Mouse (Mus musculus): ENCODE data around the gene Btg1.

The Btg1 gene

DNA sequence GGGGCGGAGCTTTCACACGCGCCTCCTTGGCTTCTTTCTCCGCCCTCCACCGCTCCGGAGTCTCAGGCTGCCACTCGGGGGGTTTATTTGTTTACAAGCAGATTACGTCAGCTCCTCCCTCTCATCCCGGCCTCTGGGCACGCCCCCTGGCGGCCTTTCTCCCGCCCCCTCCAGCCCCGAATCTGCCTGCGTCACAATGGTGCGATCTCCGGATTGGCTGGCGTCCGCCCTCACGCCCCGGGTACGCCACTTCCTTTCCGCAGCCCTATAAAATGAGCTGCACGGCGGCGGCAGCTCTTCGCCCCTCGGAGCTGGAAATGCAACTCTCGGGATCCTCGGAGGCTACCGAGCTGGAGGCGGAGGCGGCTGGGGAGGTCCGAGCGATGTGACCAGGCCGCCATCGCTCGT is at the start of gene Btg1:
Gene Btg1 (plus strand): TSS at position 298 of the 408 bp plus-strand sequence.
- DNase-seq: peak; percentile 99

DNA sequence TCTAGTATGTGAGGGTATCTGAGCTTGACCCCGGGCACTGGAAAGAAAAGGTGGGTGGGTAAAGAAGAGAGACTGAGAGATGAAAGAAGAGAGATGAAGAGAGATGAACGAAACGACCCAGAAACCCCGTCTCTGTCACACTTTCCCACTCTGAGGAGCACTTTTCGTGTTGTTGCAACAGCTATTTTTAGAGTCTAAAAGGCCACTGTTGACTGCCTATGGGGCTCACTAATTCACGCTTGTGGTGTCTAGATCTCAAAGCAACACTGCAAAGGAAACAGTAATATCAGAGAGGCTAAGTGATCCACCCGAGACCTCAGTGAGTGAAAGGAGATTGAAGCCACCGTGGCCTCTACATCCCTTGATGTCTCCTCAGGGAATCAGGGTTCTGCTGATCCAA is 47.3 kb upstream of the Btg1 start:
- DNase-seq: no peak

- no peak for DNase-seq
These were observed 45.6 kb upstream of the Btg1 start for GRCm38 (mm10) chr10:96571176-96571575.

DNA sequence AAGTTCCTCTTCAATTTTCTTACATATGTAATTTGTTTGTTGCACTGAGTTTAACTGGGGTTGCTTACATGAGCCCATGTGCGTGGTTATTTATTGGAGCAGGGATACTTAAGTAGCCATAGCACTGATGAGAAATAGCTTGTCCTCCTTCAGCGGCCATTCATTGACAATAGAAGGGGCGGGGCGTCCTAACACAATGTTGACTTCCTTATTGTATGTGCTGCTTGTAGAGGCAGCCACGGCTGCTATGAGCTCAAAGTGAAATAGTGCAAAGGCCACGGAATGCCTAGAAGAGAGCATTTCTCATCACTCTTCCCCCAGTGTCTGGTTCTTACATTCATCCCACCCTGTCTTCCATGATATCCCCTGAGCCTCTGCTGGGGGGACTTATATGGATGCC is 42.0 kb upstream of the Btg1 start:
- DNase-seq: no peak

DNA sequence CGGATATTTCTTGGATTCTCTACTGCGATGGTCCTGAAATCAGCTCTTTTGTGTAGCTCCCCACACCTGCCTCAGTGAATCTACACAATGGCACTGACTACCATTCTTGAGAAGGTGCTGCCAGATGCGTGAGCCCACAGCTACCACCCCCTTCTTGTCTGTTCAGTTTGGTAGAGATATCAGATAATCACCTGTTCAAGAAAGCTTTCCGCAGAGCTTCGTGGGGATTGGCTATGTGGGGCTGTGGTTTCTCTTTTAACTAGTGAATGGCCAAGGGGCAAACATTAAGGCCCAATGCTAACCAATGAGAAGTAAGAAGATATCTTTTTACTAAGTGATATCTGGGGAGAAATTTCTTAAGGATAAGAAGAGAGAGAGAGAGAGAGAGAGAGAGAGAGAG is 41.5 kb upstream of the Btg1 start:
- DNase-seq: no peak

GRCm38 (mm10) chr10:96578924-96579323 is 37.9 kb upstream of the Btg1 start:
- DNase-seq: no peak

GRCm38 (mm10) chr10:96579436-96579835 is 37.4 kb upstream of the Btg1 start:
- DNase-seq: no peak

DNA sequence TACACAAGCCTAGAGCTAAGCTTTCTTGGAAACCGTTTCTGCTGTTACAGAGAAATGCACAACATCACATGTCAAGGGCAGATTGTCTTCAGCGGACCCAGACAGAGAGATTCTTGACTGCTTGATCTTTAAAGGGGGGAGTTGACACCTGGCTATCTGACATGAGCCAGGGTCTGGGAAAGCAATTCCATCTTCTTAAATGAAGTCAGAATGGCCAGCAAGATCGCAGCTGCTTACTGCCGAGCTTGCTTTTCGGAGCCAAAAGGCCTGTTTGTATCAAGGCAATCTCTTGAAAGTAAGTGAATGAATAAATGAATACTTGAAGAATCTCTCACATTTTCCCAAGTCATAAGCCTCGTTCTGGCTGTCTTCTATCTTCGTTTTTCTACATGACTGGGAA is 36.6 kb upstream of the Btg1 start:
- DNase-seq: no peak

GRCm38 (mm10) chr10:96581232-96581631 is 35.6 kb upstream of the Btg1 start:
- no peak for DNase-seq

DNA sequence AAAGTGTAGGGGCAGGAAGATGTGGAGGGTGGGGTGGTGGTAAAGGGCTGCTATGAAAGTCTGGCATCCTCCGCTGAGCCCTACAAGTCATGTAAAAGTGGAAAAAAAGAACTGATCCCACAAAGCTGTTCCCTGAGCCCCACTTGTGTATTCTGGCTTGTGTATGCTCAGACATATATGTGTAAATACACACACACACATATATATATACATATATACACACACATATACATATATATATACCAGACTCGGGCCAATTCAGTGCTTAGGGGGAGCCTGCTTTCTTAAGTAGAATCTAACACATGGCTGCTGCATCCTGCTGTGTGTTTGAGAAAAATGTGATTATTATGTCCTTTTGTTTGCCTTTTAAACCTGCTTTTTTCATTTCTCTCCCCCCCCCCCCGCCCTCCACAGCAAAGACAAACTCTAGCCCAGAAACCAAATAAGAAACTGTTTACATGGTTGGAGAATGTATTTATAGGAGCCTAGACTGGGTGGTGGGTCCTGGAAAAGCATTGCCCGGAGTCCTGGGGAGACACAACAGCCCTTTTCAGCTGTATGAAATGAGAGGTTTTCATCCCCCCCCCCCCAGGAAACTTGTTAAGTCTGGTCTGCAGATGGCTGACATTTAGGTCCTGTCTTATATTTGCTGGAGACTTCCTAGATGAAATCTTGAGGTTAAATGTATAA is 30.5 kb upstream of the Btg1 start:
- no peak for DNase-seq

GRCm38 (mm10) chr10:96586881-96587217 is 30.0 kb upstream of the Btg1 start:
- no peak for DNase-seq

DNA sequence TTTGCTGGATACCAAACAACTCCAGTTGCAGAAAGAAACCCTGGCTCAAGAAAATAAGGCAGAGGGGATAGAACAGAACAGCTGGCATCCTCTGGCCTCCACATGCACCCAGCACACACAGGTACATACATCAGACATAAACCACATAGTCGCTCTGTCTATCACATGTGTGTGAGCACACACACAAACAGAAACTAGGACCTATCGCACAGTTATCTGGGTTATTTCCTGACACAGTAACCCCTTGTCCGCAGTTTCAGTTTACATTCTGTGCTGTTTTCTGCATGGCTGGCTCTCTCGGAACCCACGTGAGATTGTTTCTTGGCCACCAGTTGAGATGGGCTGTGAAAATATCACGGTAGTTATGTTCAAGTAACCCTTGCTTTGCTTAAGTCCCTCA is 28.6 kb upstream of the Btg1 start:
- DNase-seq: no peak

DNA sequence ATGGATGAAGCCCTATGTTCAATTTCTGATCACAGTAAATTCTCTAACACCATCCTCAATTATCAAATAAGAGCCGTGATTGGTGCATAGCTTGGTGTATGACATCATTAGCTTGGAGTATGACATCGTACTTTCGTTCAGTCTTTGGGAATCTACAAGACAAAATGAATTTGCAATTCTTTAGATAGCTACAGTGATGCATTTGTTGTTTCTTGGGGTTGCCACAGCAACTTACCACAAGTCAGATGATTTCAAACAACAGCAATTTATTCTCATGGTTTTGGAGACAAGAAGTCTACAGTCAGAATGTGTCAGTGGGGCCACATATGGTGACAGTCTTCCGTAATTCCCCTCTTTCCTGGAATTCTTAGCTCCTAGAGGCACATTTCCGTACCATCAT is 27.0 kb upstream of the Btg1 start:
- no peak for DNase-seq

- DNase-seq: no peak
These were observed 24.7 kb upstream of the Btg1 start for GRCm38 (mm10) chr10:96592089-96592488.

GRCm38 (mm10) chr10:96595435-96596132 is 21.2 kb upstream of the Btg1 start:
- no peak for DNase-seq

DNA sequence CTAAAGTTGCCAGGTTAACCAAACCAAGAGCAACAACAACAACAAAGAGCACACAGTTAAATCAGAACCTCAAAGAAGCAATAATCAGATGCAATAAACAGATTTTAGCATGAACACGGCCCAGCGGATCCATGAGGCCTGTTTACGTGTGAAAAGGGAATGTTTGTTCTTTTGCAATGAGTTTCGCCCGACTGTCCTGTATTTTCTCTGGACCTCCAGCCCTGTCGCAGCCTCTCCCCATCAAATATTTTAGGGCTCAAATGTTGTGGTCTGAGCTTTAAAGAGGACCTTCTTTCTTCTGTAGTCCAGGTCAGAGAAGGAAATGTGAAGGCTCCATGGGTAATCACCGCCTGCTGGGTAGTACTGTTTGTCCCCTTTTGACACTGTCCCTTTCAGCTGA is 20.4 kb upstream of the Btg1 start:
- no peak for DNase-seq

DNA sequence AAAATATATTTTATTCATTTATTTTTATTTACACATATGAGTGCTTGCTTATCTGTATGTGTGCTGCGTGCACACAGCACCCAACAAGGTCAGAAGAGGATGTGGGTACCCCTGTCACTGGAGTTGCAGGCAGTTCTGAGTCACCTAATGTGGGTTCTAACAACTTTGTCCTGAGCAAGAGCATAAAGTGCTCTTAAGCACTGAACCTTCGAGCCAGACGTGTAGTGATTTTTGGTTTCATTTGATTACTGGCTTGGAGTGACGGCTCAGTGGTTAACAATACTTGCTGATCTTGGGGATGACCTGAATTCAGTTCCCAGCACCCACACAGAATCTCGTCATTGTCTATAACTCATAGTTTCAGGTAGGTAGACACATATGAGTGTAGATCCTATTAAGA is 17.2 kb upstream of the Btg1 start:
- no peak for DNase-seq

DNA sequence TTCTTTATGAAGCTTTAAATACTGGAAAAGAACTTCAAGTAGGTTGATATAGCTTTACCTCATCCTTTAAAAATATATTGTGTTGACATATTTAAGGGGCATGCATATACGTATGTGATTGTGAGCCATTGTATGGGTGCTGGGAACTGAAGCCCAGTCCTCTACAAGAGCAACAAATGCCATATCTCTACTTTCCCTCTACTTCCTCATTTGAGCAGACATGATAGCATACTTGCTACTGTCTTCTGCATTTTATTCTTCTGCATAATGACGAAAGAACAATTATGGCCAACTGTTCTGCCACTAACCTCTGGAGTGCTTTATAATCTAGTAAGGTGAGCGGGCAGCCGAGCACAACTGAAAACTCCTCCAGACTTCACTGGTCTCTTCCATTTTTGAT is 15.1 kb upstream of the Btg1 start:
- no peak for DNase-seq

DNA sequence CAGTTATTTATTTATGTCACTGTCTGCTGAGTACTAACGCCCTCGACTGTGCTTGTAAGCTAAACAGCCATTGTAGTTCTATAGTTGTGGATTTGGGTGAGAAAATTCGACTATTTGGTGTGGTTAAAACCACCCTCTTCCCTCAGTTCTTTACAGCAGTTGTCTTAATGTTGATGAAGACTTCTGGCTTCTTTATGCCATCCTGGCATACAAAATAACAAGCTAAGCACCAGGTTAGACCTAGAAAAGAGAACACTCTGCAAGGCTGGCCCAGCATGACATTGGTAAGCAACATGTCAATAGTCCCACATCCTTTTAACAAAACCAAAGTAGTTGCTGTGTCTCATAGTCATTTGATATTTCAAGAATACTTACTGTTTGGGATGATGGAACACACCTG is 14.5 kb upstream of the Btg1 start:
- no peak for DNase-seq

DNA sequence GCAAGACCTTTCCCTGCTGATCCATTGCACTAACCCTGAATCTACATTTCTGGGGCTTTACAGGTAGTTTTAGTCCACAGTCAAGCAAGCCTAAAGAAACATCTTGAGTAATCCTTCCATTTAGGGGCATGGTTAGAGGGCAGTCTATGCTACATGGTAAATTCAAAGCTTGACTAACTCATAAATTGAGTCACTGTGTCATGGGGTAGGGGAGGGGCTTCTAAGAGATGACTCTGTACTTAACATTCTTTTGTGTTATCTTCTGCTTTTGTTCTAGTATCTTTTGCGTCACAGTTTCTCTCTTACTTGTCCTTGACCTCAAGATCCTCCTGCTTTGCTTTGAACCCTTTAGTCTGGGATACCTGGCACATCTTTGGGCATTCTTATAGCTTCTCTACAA is 11.6 kb upstream of the Btg1 start:
- no peak for DNase-seq

DNA sequence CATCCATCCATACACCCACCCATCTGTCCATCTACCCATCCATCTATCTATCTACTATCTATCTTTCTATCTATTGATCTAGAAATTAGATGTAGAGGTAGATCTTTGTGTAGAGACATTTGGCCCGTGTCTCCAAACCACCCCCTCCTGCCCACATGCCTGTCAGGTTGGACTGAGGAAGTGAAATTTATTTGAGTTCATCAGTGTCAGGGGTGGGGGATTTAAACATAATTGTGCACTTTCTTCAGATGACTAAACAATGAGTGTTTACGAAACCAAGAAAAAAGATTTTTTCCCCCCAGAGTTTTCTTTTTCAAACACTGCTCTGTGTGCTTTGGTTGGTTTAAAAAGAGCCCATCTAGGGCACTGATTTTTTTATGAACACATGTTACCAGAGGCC is 10.9 kb upstream of the Btg1 start:
- no peak for DNase-seq

- no peak for DNase-seq
These were observed 9.1 kb upstream of the Btg1 start for GRCm38 (mm10) chr10:96607617-96608185.

- no peak for DNase-seq
These were observed 7.2 kb upstream of the Btg1 start for GRCm38 (mm10) chr10:96609356-96610345.
